Mouse (Mus musculus) hindbrain, postnatal 0 days (tissue): ENCODE measurements around the gene 1500015O10Rik. TPM values are rescaled to one million over a fixed set of nuclear protein-coding genes. Genes with fewer than 3 reads are reported as not detected.

Experiments
- ATAC-seq: fragments of 200-750 bp; cut with Nextera tagmentation; 2 replicates; pipeline ENCODE4 v1.8.0; 2017; ENCODE audit warnings: mild to moderate bottlenecking, moderate TSS enrichment, moderate library complexity
- DNase-seq: peaks from one replicate; pipeline ENCODE4 v3.0.0-alpha.2; 2015; ENCODE audit warnings: low spot score
- H3K27ac ChIP-seq: fragments of 300-500 bp; sonication (generic); 2 replicates; pipeline ENCODE4 v1.5.1; 2014; ENCODE audit warnings: mild to moderate bottlenecking
- H3K27me3 ChIP-seq: fragments of 300-500 bp; sonication (generic); 2 replicates; pipeline ENCODE4 v1.6.1; 2014; ENCODE audit warnings: low read length, mixed read lengths; ENCODE audit not compliant: insufficient read depth
- H3K36me3 ChIP-seq: fragments of 300-500 bp; sonication (generic); 2 replicates; pipeline ENCODE4 v1.6.1; 2014; ENCODE audit warnings: low read length, mixed read lengths; ENCODE audit not compliant: insufficient read depth
- H3K4me1 ChIP-seq: fragments of 300-500 bp; sonication (generic); 2 replicates; pipeline ENCODE4 v1.6.1; 2014; ENCODE audit warnings: antibody characterized with exemption, low read length, mixed read lengths; ENCODE audit not compliant: insufficient read depth
- H3K4me2 ChIP-seq: fragments of 300-500 bp; sonication (generic); 2 replicates; pipeline ENCODE4 v1.6.1; 2014; ENCODE audit warnings: low read depth, mild to moderate bottlenecking, low read length, moderate library complexity, mixed read lengths
- H3K4me3 ChIP-seq: fragments of 300-500 bp; sonication (generic); 2 replicates; pipeline ENCODE4 v1.5.1; 2014; ENCODE audit warnings: low read length
- H3K9ac ChIP-seq: fragments of 300-500 bp; sonication (generic); replicated peaks from 2 replicates; pipeline ENCODE4 v1.6.1; 2014; ENCODE audit warnings: mild to moderate bottlenecking, low read length, moderate library complexity, mixed read lengths
- H3K9me3 ChIP-seq: fragments of 300-500 bp; sonication (generic); 2 replicates; pipeline ENCODE4 v1.6.1; 2016; ENCODE audit warnings: low read length, mixed read lengths
- CTCF ChIP-seq: IDR thresholded peaks from 2 replicates; pipeline ENCODE4 v1.5.1; 2016; ENCODE audit warnings: antibody characterized with exemption, control low read depth, low read depth
- WGBS: fragments of 180-500 bp; shearing (Covaris S2); extraction: QIAGEN DNeasy Blood & Tissue Kit; methylation state at CpG from one replicate; pipeline ENCODE4 v1.1.7; 2014; 5-methylcytosine and 5-hydroxymethylcytosine counted together
- polyA plus RNA-seq: library from polyadenylated mRNA; unstranded; fragments of >200 nt; fragmentation: Nextera tagmentation; extraction: Ambion mirVana; gene quantifications from 2 replicates; pipeline ENCODE4 v1.2.1, GENCODE M21; 2015
- total RNA-seq: library from RNA; depleted of rRNA; stranded (reverse); fragments of >200 nt; gene quantifications from 2 replicates; pipeline ENCODE4 v1.2.3, GENCODE M21; 2014; rRNA removed

1500015O10Rik gene
- 29.8 and 36.3 TPM in 2 replicates for total RNA-seq
- polyA plus RNA-seq = 105 and 115 TPM in 2 replicates

DNA sequence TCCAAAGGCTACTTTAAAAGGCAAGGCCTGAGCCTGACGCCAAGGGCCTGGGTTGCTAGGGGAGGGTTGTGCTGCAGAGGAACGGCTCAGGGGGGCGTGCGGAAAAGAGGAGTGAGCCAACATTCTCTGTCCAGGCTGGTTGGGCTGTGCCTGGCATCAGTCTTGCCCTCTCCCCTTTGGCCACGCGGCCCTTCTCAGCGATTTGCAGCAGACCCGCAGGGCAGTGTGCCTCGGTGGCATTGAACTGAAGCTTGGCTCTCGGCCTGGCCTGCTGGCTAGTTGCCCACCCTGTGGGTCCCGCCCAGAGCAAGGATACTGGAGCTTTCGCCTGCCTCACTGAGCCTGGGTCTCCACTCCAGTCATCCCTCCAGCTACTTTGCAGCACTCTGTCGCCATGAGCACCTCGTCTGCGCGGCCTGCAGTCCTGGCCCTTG lies at the start of gene 1500015O10Rik:
TSS of gene 1500015O10Rik (plus strand) at position 112 of the 434 bp plus-strand sequence.
- no peak within 1 kb of the TSS for H3K9ac ChIP-seq
- no peak within 1 kb of the TSS for H3K27ac ChIP-seq
- WGBS = 32% methylated on average over 16 of the region's 16 CpGs
- ATAC-seq (peak; percentile 97), DNase-seq (peak; percentile 92)
- H3K4me1 ChIP-seq = no peaks in the 10 kb centered on the region; the same call in 1 of the 2 replicates
- H3K4me3 ChIP-seq = no peak within 1 kb of the TSS
- peak within 1 kb of the TSS; percentile 18 for H3K4me2 ChIP-seq
- H3K36me3 ChIP-seq = no peaks in the 10 kb centered on the region
- H3K27me3 ChIP-seq = no peaks in the 10 kb centered on the region
- H3K9me3 ChIP-seq = no peaks in the 10 kb centered on the region
- peak; percentile 19; the same call in 1 of the 2 replicates for TF ChIP-seq CTCF

DNA sequence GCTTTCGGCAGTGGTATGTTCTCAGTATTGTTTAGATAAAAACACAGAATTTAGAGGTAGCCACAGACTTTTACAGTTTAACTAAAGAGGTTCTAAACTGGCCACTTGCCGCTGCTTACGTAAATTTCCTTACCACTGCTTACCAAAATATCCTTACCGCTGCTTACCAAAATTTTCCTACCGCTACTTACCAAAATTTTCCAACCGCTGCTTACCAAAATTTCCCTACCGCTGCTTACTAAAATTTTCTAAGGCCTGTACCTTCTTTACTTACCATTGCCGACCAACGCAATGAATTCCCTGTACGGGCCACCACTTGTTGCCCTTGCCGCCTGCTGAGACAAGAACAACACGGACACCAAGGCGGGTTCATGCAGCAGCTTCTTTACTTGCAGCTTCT lies 40.4 kb upstream of the 1500015O10Rik start:
- Histone ChIP-seq H3K27ac (no peak overlapping the region), H3K4me3 (no peak overlapping the region), H3K27me3 (no peaks in the 10 kb centered on the region), H3K9ac (no peak overlapping the region), H3K9me3 (no peaks in the 10 kb centered on the region), H3K36me3 (no peaks in the 10 kb centered on the region), H3K4me2 (no peak overlapping the region), H3K4me1 (peaks cover 7% of the 10 kb centered on the region; the same call in 1 of the 2 replicates)
- no peak for TF ChIP-seq CTCF
- no peak for ATAC-seq
- no peak for DNase-seq
- 93% methylated on average over 13 of the region's 13 CpGs for WGBS

DNA sequence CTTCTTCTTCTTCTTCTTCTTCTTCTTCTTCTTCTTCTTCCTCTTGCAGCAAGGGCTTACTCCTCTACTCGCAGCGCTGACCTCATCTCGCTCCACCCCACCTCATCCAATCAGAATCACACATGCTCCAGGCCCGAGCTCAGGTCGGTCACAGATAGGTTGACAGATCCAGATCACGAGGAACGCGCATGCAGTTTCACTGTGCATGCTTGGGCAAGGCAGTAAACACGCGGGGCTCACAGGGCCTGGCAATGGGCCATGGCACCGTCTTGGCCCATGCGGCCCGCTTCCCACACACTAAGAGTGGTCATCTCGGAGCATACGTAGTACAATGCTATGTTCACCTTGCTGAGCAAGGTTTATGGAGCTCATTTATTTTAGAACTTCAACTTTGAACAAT lies 39.9 kb upstream of the 1500015O10Rik start:
- no peak for TF ChIP-seq CTCF
- 93% methylated on average over 15 of the region's 15 CpGs for WGBS
- no peak overlapping the region for H3K9ac ChIP-seq
- DNase-seq (no peak), ATAC-seq (no peak)
- H3K4me1 ChIP-seq = peaks cover 12% of the 10 kb centered on the region; the same call in 1 of the 2 replicates
- H3K27ac ChIP-seq = no peak overlapping the region
- no peaks in the 10 kb centered on the region for H3K27me3 ChIP-seq
- H3K4me3 ChIP-seq = no peak overlapping the region
- no peaks in the 10 kb centered on the region for H3K36me3 ChIP-seq
- H3K4me2 ChIP-seq = no peak overlapping the region
- no peaks in the 10 kb centered on the region for H3K9me3 ChIP-seq

DNA sequence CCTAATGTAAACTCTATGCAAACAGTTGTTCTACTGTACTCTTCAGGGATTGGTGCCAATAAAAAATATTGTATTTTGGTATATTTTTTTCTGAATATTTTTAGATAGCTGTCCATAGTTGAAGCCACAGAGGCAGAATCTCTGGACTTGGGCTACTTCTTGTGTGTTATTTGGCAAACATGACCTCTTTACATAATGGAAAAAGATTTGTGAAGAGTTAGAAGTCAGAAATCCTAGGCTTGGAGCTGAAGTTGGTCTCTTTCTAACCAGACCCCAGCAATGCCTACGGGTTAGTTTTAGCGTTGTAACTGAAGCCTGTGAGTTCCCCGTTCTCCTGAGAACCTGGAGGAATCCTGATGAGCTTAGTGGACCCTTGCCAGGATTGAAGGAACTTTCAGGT lies 36.3 kb upstream of the 1500015O10Rik start:
- Histone ChIP-seq H3K27ac (no peak overlapping the region), H3K9ac (no peak overlapping the region), H3K9me3 (no peaks in the 10 kb centered on the region; the same call in 1 of the 2 replicates), H3K4me1 (peaks cover 19% of the 10 kb centered on the region), H3K27me3 (no peaks in the 10 kb centered on the region), H3K4me2 (no peak overlapping the region), H3K36me3 (no peaks in the 10 kb centered on the region), H3K4me3 (no peak overlapping the region)
- TF ChIP-seq CTCF = no peak
- no peak for ATAC-seq
- WGBS = 56% methylated on average over 3 of the region's 3 CpGs
- DNase-seq = no peak

DNA sequence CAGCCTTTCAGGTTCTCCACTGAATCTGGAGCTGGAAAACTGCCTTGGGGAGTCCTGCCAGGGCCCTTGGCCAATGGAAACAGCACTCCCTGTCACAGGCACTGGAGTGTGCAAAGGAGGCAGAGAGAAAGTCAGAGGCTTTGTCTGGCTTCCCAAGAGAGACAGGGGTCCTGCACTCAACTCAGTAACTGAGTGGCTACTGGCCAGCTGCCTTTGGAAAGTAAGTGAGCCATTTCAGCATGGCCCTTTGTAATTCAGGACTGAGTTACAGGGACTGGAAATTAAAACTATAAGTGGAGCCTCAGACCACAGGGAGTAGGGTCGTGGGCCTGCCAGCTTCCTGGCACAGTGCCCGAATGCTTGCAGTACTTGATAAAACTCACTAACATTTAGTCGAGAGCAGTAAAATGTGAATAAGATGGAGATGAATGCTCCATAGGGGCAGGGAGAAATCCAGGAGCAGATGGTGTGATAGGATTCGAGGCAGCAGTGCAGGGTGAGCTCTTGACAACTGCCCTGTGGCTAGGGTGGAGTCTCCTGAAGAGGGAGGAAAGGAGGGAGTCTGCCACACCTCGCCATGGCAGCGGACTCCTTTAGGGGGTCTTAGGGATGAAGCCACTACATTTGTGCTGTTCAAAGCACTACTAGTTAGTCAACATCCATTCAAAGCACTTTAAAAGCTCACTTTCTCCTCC lies 35.4 kb upstream of the 1500015O10Rik start:
- H3K27ac ChIP-seq = peak overlapping the region; percentile 67; the same call in 1 of the 2 replicates
- H3K9me3 ChIP-seq = no peaks in the 10 kb centered on the region; the same call in 1 of the 2 replicates
- DNase-seq = peak; percentile 93
- no peak for TF ChIP-seq CTCF
- peak; percentile 95 for ATAC-seq
- H3K27me3 ChIP-seq = no peaks in the 10 kb centered on the region
- 0 out of 2 replicates have a peak overlapping the region, but pooled peaks have one; percentile 8 for H3K4me2 ChIP-seq
- no peaks in the 10 kb centered on the region for H3K36me3 ChIP-seq
- peaks cover 19% of the 10 kb centered on the region for H3K4me1 ChIP-seq
- WGBS = 17% methylated on average over 6 of the region's 6 CpGs
- H3K4me3 ChIP-seq = no peak overlapping the region
- H3K9ac ChIP-seq = no peak overlapping the region

DNA sequence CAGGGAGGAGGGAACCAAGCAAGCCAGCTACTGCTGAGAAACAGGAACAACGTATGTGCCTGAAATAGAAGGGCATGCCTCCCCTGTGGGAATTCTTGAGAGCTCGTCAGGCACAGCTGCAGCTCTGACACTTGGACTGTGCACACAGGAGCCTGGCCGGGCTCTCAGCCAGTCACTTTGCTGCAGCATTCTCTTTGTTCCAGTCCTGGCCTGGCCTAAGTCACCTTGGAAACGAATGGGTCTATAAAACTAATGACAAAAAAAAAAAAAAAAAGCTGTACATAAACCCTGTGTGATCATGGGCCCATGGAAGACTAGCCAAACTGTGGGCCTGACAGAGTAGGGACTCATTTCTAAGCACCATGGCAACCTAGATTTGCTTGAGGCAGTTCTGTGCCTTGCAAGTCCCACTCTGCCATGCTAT lies 31.8 kb upstream of the 1500015O10Rik start:
- Histone ChIP-seq H3K27me3 (no peaks in the 10 kb centered on the region), H3K36me3 (no peaks in the 10 kb centered on the region), H3K9ac (no peak overlapping the region), H3K27ac (no peak overlapping the region), H3K4me3 (no peak overlapping the region), H3K4me1 (peaks cover 19% of the 10 kb centered on the region), H3K4me2 (no peak overlapping the region), H3K9me3 (no peaks in the 10 kb centered on the region; the same call in 1 of the 2 replicates)
- WGBS = 3% methylated on average over 4 of the region's 4 CpGs
- TF ChIP-seq CTCF = no peak
- DNase-seq (peak; percentile 85), ATAC-seq (peak; percentile 87)

DNA sequence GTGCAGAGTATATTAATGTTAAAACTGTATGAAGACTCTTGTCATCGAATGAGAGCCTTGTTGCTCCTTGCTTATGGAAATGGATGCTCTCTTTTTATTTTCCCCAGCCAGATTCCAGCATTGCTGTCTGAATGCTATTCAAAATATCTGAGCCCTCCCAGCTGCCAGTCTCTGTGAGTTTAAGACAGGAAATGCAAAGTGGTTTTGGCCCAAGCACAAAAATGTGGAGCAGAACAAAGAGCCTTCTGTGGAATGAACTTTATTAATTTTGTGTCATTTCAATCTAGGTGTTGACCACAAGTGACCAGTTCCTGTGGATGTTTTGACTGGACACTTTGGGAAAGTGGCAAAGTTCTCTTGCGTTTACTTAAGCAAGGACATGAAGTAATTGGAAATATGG lies 15.6 kb upstream of the 1500015O10Rik start:
- WGBS = 69% methylated on average over 2 of the region's 2 CpGs
- Histone ChIP-seq H3K27ac (no peak overlapping the region), H3K9ac (no peak overlapping the region), H3K9me3 (no peaks in the 10 kb centered on the region), H3K27me3 (no peaks in the 10 kb centered on the region), H3K4me3 (no peak overlapping the region), H3K4me1 (no peaks in the 10 kb centered on the region), H3K36me3 (no peaks in the 10 kb centered on the region), H3K4me2 (no peak overlapping the region)
- no peak for TF ChIP-seq CTCF
- no peak for ATAC-seq
- DNase-seq = no peak
